Mouse (Mus musculus): ENCODE data around the gene Atxn7l1.

DNA sequence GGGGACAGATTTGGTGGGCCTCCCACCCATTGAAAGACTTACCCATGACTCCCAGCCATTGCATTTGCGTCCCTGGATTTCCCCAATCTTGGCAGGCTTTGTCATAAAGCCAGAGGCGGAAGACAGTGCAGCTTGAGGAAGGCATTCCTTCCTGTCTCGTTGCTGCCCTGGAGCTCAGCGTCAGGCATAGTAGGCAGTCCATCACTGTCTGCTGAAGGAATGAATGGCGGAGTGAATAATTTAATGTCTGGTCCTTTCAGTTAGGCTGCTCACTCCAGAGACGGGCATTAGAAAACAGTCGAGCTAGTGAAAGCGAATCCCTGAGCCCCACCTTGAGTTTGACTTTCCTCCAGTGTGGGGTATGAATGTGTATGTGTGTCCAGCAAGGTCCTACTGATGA is 99.4 kb downstream of the Atxn7l1 start:
- TF ChIP-seq TAL1 (IDR thresholded peaks at IDR 0.05; ENCODE audit: low read length) (no peak), GATA1 (IDR thresholded peaks at IDR 0.05; ENCODE audit: low read length) (no peak)

Data from erythroblast, embryonic 14.5 days (primary cell).